Mouse (Mus musculus): ENCODE data around the gene Paip2b. TPM values are rescaled to one million over a fixed set of nuclear protein-coding genes. Genes with fewer than 3 reads are reported as not detected.

Gene Paip2b
- polyA plus RNA-seq, 1 experiment from 2014 or later: 19.4 TPM

GRCm38 (mm10) chr6:83762880-83763431 lies 68.6 kb downstream of the Paip2b start:
- Histone ChIP-seq H3K9me3 (no peaks in the 10 kb centered on the region), H3K4me3 (peak overlapping the region; percentile 53), H3K36me3 (replicated peaks) (peaks cover 3% of the 10 kb centered on the region; the same call in 1 of the 2 replicates), H3K27me3 (replicated peaks; ENCODE audit: low read depth, poor library complexity, severe bottlenecking) (peaks cover 76% of the 10 kb centered on the region), H3K27ac (replicated peaks) (no peak overlapping the region), H3K4me1 (peaks cover 18% of the 10 kb centered on the region)
- DNase-seq (ENCODE audit: low spot score): peak; percentile 58
- 1% methylated on average over 35 of the region's 35 CpGs for WGBS

- no peaks in the 10 kb centered on the region for H3K36me3 ChIP-seq (replicated peaks)
- H3K9me3 ChIP-seq: no peaks in the 10 kb centered on the region
- DNase-seq (ENCODE audit: low spot score): no peak
- H3K4me1 ChIP-seq: peaks cover 21% of the 10 kb centered on the region
- H3K27ac ChIP-seq (replicated peaks): no peak within 1 kb of the TSS
- 23% methylated on average over 6 of the region's 6 CpGs for WGBS
- H3K4me3 ChIP-seq: peak within 1 kb of the TSS; percentile 53
- peaks cover 82% of the 10 kb centered on the region for H3K27me3 ChIP-seq (replicated peaks; ENCODE audit: low read depth, poor library complexity, severe bottlenecking)
Observed at GRCm38 (mm10) chr6:83762344-83762743, 69.2 kb downstream of the Paip2b start, which contains the start of gene Ankrd53. TSS of gene Ankrd53 (plus strand) at chr6:83762644.

GRCm38 (mm10) chr6:83756051-83756450 lies 75.5 kb downstream of the Paip2b start:
- H3K4me3 ChIP-seq: no peak overlapping the region
- 72% methylated on average over 9 of the region's 9 CpGs for WGBS
- peaks cover 14% of the 10 kb centered on the region for H3K4me1 ChIP-seq
- H3K36me3 ChIP-seq (replicated peaks): no peaks in the 10 kb centered on the region
- peaks cover 100% of the 10 kb centered on the region for H3K27me3 ChIP-seq (replicated peaks; ENCODE audit: low read depth, poor library complexity, severe bottlenecking)
- DNase-seq (ENCODE audit: low spot score): no peak
- H3K9me3 ChIP-seq: no peaks in the 10 kb centered on the region
- H3K27ac ChIP-seq (replicated peaks): no peak overlapping the region

Other genes with a start within 250 kb of the Paip2b start
- not detected in 2 replicates for gene Clec4f, start 175.6 kb downstream of the Paip2b start, polyA plus RNA-seq (2016; fragmentation: Nextera tagmentation; extraction: Ambion mirVana)
- gene Cd207, start 153.9 kb downstream of the Paip2b start, polyA plus RNA-seq (2016; fragmentation: Nextera tagmentation; extraction: Ambion mirVana): not detected in 2 replicates
- gene Vax2, start 120.5 kb downstream of the Paip2b start, polyA plus RNA-seq (2016; fragmentation: Nextera tagmentation; extraction: Ambion mirVana): 3.7 and 4.8 TPM in 2 replicates
- gene Atp6v1b1, start 88.8 kb downstream of the Paip2b start, polyA plus RNA-seq (2016; fragmentation: Nextera tagmentation; extraction: Ambion mirVana): not detected in 2 replicates
- gene Ankrd53, start 69.1 kb downstream of the Paip2b start, polyA plus RNA-seq (2016; fragmentation: Nextera tagmentation; extraction: Ambion mirVana): 0.11 and 0.15 TPM in 2 replicates
- gene Tex261, start 55.9 kb downstream of the Paip2b start, polyA plus RNA-seq (2016; fragmentation: Nextera tagmentation; extraction: Ambion mirVana): 76.0 and 79.7 TPM in 2 replicates
- 22.1 and 26.8 TPM in 2 replicates for gene Nagk, start 36.8 kb downstream of the Paip2b start, polyA plus RNA-seq (2016; fragmentation: Nextera tagmentation; extraction: Ambion mirVana)
- gene Zfp638, start 35.4 kb upstream of the Paip2b start, polyA plus RNA-seq (2016; fragmentation: Nextera tagmentation; extraction: Ambion mirVana): 69.8 and 71.0 TPM in 2 replicates
- gene Dysf, start 176.8 kb upstream of the Paip2b start, polyA plus RNA-seq (2016; fragmentation: Nextera tagmentation; extraction: Ambion mirVana): 5.4 and 6.0 TPM in 2 replicates

All from embryonic facial prominence, embryonic 10.5 days (tissue).